ENCODE assay signal across 8 mouse cellular contexts in the genomic region with DNA sequence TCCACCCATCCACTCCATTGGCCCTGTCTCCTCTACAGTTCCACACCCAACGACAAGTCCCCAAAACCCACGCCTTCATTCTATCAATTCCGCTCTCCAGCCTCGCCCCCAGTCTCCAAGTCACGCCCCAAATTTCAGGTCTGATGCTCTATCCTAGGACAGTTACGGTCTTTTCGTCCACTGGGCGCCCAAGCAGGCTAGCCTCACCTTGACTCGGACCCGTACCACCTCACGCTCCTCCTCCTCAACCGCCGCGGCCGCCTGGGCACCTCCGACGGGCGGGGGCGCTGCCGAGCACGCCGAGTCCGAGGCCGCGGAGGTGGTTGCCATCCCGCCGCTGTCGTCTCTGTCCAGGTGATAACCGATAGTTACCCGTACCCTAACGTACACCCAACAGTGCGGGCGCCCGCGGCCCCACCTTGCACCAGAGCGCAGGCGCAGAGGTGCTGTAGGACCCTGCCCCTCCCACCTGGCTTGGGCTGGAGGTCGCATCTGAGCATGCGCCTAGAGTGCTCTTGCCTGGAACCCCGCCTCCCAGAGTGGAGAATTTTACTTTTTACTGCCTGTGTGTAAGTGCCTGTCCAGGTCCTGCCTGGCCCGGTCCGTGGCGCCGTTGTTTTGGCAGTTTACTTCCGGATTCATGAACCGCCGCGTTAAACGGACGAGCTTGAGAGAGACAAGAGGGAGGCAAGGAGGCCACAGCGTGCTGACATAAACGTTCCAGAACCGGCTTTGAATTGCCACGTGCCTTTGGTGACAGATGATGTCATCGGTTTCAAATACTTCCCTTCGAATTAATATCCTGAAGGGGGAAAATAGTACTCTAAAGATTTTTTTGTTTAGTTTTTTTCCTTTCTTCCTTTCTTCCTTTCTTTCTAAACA. TPM values are rescaled to one million over a fixed set of nuclear protein-coding genes. Genes with fewer than 3 reads are reported as not detected.
A peak's percentile ranks its signal among the peaks of the same experiment; 100 is the strongest.
DNase-seq lines count a peak whose midpoint lies in the region; ATAC-seq and TF ChIP-seq lines count a peak whose summit lies in the region.

A gene (minus strand): TSS at position 678 of the 882 bp plus-strand sequence.

- peak within 1 kb of the TSS; percentile 84 for H3K27ac ChIP-seq in MEL (ENCODE audit: control insufficient read depth, low read depth, low read length)
- H3K27ac ChIP-seq in cerebellum, adult 2 months (ENCODE audit: insufficient read depth, low read length), result peak within 1 kb of the TSS; percentile 82
- peak within 1 kb of the TSS; percentile 50; the same call in 1 of the 2 replicates for H3K27ac ChIP-seq in forebrain, postnatal 0 days (ENCODE audit: low read depth, low read length)
- H3K27ac ChIP-seq in lung, embryonic 16.5 days (ENCODE audit: low read length), result peak within 1 kb of the TSS; percentile 44; the same call in 1 of the 2 replicates

- peak; percentile 98 for ATAC-seq in forebrain, postnatal 0 days
- peak; percentile 98 for ATAC-seq in lung, embryonic 16.5 days (ENCODE audit: low read depth)

- peaks cover 2 to 26% of the 10 kb centered on the region in 2 experiments for H3K36me3 ChIP-seq in MEL (ENCODE audit: control insufficient read depth in 1 of 2, insufficient read depth in 2 of 2, low read length in 2 of 2)
- H3K36me3 ChIP-seq in forebrain, postnatal 0 days (ENCODE audit: insufficient read depth), result no peaks in the 10 kb centered on the region
- no peaks in the 10 kb centered on the region for H3K36me3 ChIP-seq in lung, embryonic 16.5 days (ENCODE audit: control insufficient read depth, insufficient read depth, low read length)

- peak within 1 kb of the TSS; percentile 49 for H3K4me2 ChIP-seq in forebrain, postnatal 0 days (ENCODE audit: low read depth)
- peak within 1 kb of the TSS; percentile 60 for H3K4me2 ChIP-seq in lung, embryonic 16.5 days (ENCODE audit: low read depth, low read length)

- peak in 2 of 3 experiments; percentile 31 to 46; a peak in 5 of 6 replicates for TF ChIP-seq CTCF in MEL (IDR thresholded peaks at IDR 0.05 in 2 of 3, conservative IDR thresholded peaks at IDR 0.05 in 1 of 3; ENCODE audit: control insufficient read depth in 1 of 3, insufficient read depth in 1 of 3, low read depth in 2 of 3, low read length in 3 of 3, poor library complexity in 1 of 3, severe bottlenecking in 1 of 3)
- peak; percentile 32; the same call in 1 of the 2 replicates for TF ChIP-seq CTCF in cerebellum, adult 2 months (IDR thresholded peaks at IDR 0.05; ENCODE audit: borderline replicate concordance, insufficient read depth, low read depth, low read length)
- TF ChIP-seq CTCF in forebrain, postnatal 0 days (IDR thresholded peaks at IDR 0.05; ENCODE audit: low read depth), result peak; percentile 44

- no peak for TF ChIP-seq RAD21 in MEL (IDR thresholded peaks at IDR 0.05; ENCODE audit: low read depth, low read length)

- peak within 1 kb of the TSS; percentile 73 for H3K9ac ChIP-seq in MEL (ENCODE audit: control insufficient read depth, low read depth, low read length, poor library complexity, severe bottlenecking)
- peak within 1 kb of the TSS; percentile 68 for H3K9ac ChIP-seq in forebrain, postnatal 0 days
- peak within 1 kb of the TSS; percentile 72 for H3K9ac ChIP-seq in lung, embryonic 16.5 days (ENCODE audit: low read length)

- peak; percentile 98 for DNase-seq in MEL (ENCODE audit: low read depth, low spot score)
- peak; percentile 87 to 89 for DNase-seq in cerebellum, adult 2 months
- peak; percentile 91 for DNase-seq in forebrain, postnatal 0 days
- peak; percentile 85 for DNase-seq in heart, postnatal 4 days
- DNase-seq in layer of hippocampus, adult 9-10 months (ENCODE audit: low spot score), result peak; percentile 66
- peak; percentile 45 for DNase-seq in ovary, postnatal 10 days (ENCODE audit: low spot score)
- peak; percentile 71 to 75 for DNase-seq in thymus, postnatal 10 days (ENCODE audit: low spot score in 2 of 2)

- WGBS in cerebellum, adult 2 months, result 4% methylated on average over 56 of the region's 56 CpGs
- WGBS in forebrain, postnatal 0 days, result 20% methylated on average over 55 of the region's 56 CpGs
- 9% methylated on average over 55 of the region's 56 CpGs for WGBS in lung, embryonic 16.5 days

- peaks cover 17 to 19% of the 10 kb centered on the region in 2 experiments for H3K4me1 ChIP-seq in MEL (ENCODE audit: control insufficient read depth in 1 of 2, insufficient read depth in 2 of 2, low read length in 2 of 2)
- H3K4me1 ChIP-seq in cerebellum, adult 2 months (ENCODE audit: control insufficient read depth, insufficient read depth, low read length), result peaks cover 3% of the 10 kb centered on the region
- H3K4me1 ChIP-seq in forebrain, postnatal 0 days (ENCODE audit: insufficient read depth), result 0 out of 2 replicates have a peak, but pooled peaks cover 4% of the 10 kb centered on the region
- peaks cover 2% of the 10 kb centered on the region; the same call in 1 of the 2 replicates for H3K4me1 ChIP-seq in lung, embryonic 16.5 days (replicated peaks; ENCODE audit: control insufficient read depth, insufficient read depth, low read length)

- peak; percentile 79 to 85 for TF ChIP-seq POLR2A in MEL (IDR thresholded peaks at IDR 0.05; ENCODE audit: control insufficient read depth in 1 of 2, insufficient read depth in 1 of 2, low read depth in 1 of 2, low read length in 2 of 2, poor library complexity in 1 of 2)
- TF ChIP-seq POLR2A in cerebellum, adult 2 months (IDR thresholded peaks at IDR 0.05; ENCODE audit: borderline replicate concordance, insufficient read depth, low read length), result peak; percentile 61; the same call in 1 of the 2 replicates

- TF ChIP-seq EP300 in MEL (IDR thresholded peaks at IDR 0.05; ENCODE audit: low read depth in 1 of 2, low read length in 2 of 2), result peak in 1 of 2 experiments; percentile 38; a peak in 2 of 4 replicates

- H3K27me3 ChIP-seq in MEL (ENCODE audit: control insufficient read depth in 1 of 2, insufficient read depth in 2 of 2, low read length in 2 of 2), result no peaks in the 10 kb centered on the region
- H3K27me3 ChIP-seq in cerebellum, adult 2 months (ENCODE audit: control insufficient read depth, insufficient read depth, low read length), result no peaks in the 10 kb centered on the region
- H3K27me3 ChIP-seq in forebrain, postnatal 0 days (ENCODE audit: insufficient read depth, low read length), result no peaks in the 10 kb centered on the region
- no peaks in the 10 kb centered on the region for H3K27me3 ChIP-seq in lung, embryonic 16.5 days (ENCODE audit: control insufficient read depth, insufficient read depth, low read depth, low read length)

- H3K9me3 ChIP-seq in MEL (replicated peaks; ENCODE audit: insufficient read depth, low read length), result no peaks in the 10 kb centered on the region
- H3K9me3 ChIP-seq in forebrain, postnatal 0 days (ENCODE audit: low read length), result no peaks in the 10 kb centered on the region
- no peaks in the 10 kb centered on the region for H3K9me3 ChIP-seq in lung, embryonic 16.5 days (ENCODE audit: control insufficient read depth, low read length)

- H3K79me2 ChIP-seq in MEL (ENCODE audit: control insufficient read depth, insufficient read depth, low read length, poor library complexity), result peaks cover 2% of the 10 kb centered on the region; the same call in 1 of the 2 replicates

- peak within 1 kb of the TSS; percentile 69 to 86 for H3K4me3 ChIP-seq in MEL (ENCODE audit: control insufficient read depth in 1 of 2, insufficient read depth in 1 of 2, low read depth in 2 of 2, low read length in 2 of 2)
- peak within 1 kb of the TSS; percentile 99 for H3K4me3 ChIP-seq in cerebellum, adult 2 months (replicated peaks; ENCODE audit: insufficient read depth, low read depth, low read length)
- H3K4me3 ChIP-seq in forebrain, postnatal 0 days (ENCODE audit: low read depth, low read length), result peak within 1 kb of the TSS; percentile 58
- peak within 1 kb of the TSS; percentile 68 for H3K4me3 ChIP-seq in lung, embryonic 16.5 days (ENCODE audit: low read length)

TF ChIP-seq in MEL, 35 proteins besides CTCF, POLR2A, EP300 and RAD21 (continues in another document):
- 0 out of 4 replicates have a peak, but pooled peaks of 1 of the 2 experiments have one; percentile 12 for TF ChIP-seq USF2 (IDR thresholded peaks at IDR 0.05; ENCODE audit: borderline replicate concordance in 1 of 2, insufficient read depth in 1 of 2, low read depth in 1 of 2, low read length in 2 of 2)
- no peak for TF ChIP-seq MAFK (IDR thresholded peaks at IDR 0.05; ENCODE audit: borderline replicate concordance, low read depth, low read length)
- peak; percentile 97 for TF ChIP-seq MYB (IDR thresholded peaks at IDR 0.05; ENCODE audit: low read depth, low read length)
- no peak for TF ChIP-seq GATA1 (IDR thresholded peaks at IDR 0.05; ENCODE audit: low read depth, low read length)
- TF ChIP-seq HCFC1 (IDR thresholded peaks at IDR 0.05; ENCODE audit: low read depth, low read length), result peak; percentile 66
- no peak; the same call in 1 of the 2 replicates for TF ChIP-seq KAT2A (conservative IDR thresholded peaks at IDR 0.05; ENCODE audit: low read depth, low read length)
- peak; percentile 66; the same call in 1 of the 2 replicates for TF ChIP-seq MAZ (IDR thresholded peaks at IDR 0.05; ENCODE audit: low read depth, low read length)
- TF ChIP-seq MYC (IDR thresholded peaks at IDR 0.05; ENCODE audit: low read depth, low read length), result peak; percentile 99
- peak; percentile 89 for TF ChIP-seq ZMIZ1 (IDR thresholded peaks at IDR 0.05; ENCODE audit: low read depth, low read length)
- TF ChIP-seq ELF1 (IDR thresholded peaks at IDR 0.05; ENCODE audit: low read depth, low read length), result peak; percentile 84
- TF ChIP-seq SIN3A (IDR thresholded peaks at IDR 0.05; ENCODE audit: low read length), result peak; percentile 98
- TF ChIP-seq TCF12 (IDR thresholded peaks at IDR 0.05; ENCODE audit: low read depth, low read length), result peak; percentile 36
- TF ChIP-seq ZKSCAN1 (IDR thresholded peaks at IDR 0.05; ENCODE audit: low read depth, low read length), result no peak
- peak; percentile 84 for TF ChIP-seq USF1 (IDR thresholded peaks at IDR 0.05; ENCODE audit: low read depth, low read length)
- peak; percentile 98 for TF ChIP-seq MAX (IDR thresholded peaks at IDR 0.05; ENCODE audit: low read length)
- TF ChIP-seq MEF2A (IDR thresholded peaks at IDR 0.05; ENCODE audit: extremely low read depth, insufficient replicate concordance, low read depth, low read length, poor library complexity, severe bottlenecking), result no peak
- TF ChIP-seq NELFE (IDR thresholded peaks at IDR 0.05; ENCODE audit: low read depth, low read length), result peak; percentile 86

RNA-seq across cellular contexts. Expression of the gene that starts here (rescaled TPM):
- total RNA-seq in MEL (2012; rRNA removed), result 8.0 and 10.1 TPM in 2 replicates
- polyA plus RNA-seq in MEL (2012; ENCODE audit: insufficient read depth in 1 of 2, insufficient read length in 2 of 2, low read depth in 1 of 2, low replicate concordance in 2 of 2, missing spikeins in 1 of 2), result 10 to 100 TPM in 1 of 2 experiments, not detected in 1; 23.4 TPM
- polyA plus RNA-seq in cerebellum, adult 2 months (2012; rRNA removed), result 27.4 and 30.5 TPM in 2 replicates
- 16.3 and 19.3 TPM in 2 replicates for total RNA-seq in forebrain, postnatal 0 days (2014; rRNA removed)
- polyA plus RNA-seq in forebrain, postnatal 0 days (2015; fragmentation: Nextera tagmentation; extraction: Ambion mirVana), result 19.4 and 22.7 TPM in 2 replicates
- 1 to 10 TPM; 5.9 to 7.1 TPM for total RNA-seq in heart, postnatal 4 days (2021)
- polyA plus RNA-seq in lung, embryonic 16.5 days (2015; fragmentation: Nextera tagmentation; extraction: Ambion mirVana), result 13.0 and 14.2 TPM in 2 replicates

Comparison
In these comparisons a context has a peak if more than half of its experiments do, and no peak if none do; other contexts are left out.
1. Peak in every context shown above with its lines: DNase-seq, ATAC-seq, H3K4me3 ChIP-seq and H3K27ac ChIP-seq.
2. DNase-seq: peak in every context shown above with its lines; median percentile 98 in MEL; 91 in forebrain, postnatal 0 days; 88 in cerebellum, adult 2 months; 85 in heart, postnatal 4 days; 73 in thymus, postnatal 10 days; 66 in layer of hippocampus, adult 9-10 months; 45 in ovary, postnatal 10 days.